Mouse (Mus musculus): ENCODE measurements at regions not wholly inside any gene's neighbourhood (a gene's known extent, or its start where the extent isn't known, plus 50 kb on each side); places are given as distances from the start of the nearest gene placed in this dataset.
A peak's percentile ranks its signal among the peaks of the same experiment; 100 is the strongest.
"Not testable (repeated sequence)": the region's sequence is repeated elsewhere in the genome, so short reads cannot be mapped to it uniquely, and the experiment has no call there.

- ATAC-seq (ENCODE audit: poor library complexity, severe bottlenecking) = not testable (repeated sequence)
Measured at GRCm38 (mm10) chr6:47679946-47680345, 84.8 kb upstream of the Ezh2 start.

- not testable (repeated sequence) for ATAC-seq (ENCODE audit: poor library complexity, severe bottlenecking)
Measured at GRCm38 (mm10) chr6:47672741-47673140, 77.6 kb upstream of the Ezh2 start.

- not testable (repeated sequence) for ATAC-seq (ENCODE audit: poor library complexity, severe bottlenecking)
Measured at GRCm38 (mm10) chr6:47652880-47653279, 57.7 kb upstream of the Ezh2 start.

GRCm38 (mm10) chr6:47651385-47651718 lies 56.2 kb upstream of the Ezh2 start:
- ATAC-seq (ENCODE audit: poor library complexity, severe bottlenecking) = peak; percentile 22

GRCm38 (mm10) chr6:47650463-47651384 lies 55.6 kb upstream of the Ezh2 start:
- peak; percentile 99 for ATAC-seq (ENCODE audit: poor library complexity, severe bottlenecking)

- ATAC-seq (ENCODE audit: poor library complexity, severe bottlenecking) = no peak
Measured at GRCm38 (mm10) chr6:47649961-47650360, 54.8 kb upstream of the Ezh2 start.

- ATAC-seq (ENCODE audit: poor library complexity, severe bottlenecking) = no peak
Measured at GRCm38 (mm10) chr6:47649451-47649931, 54.4 kb upstream of the Ezh2 start.

GRCm38 (mm10) chr6:47648899-47649298 lies 53.8 kb upstream of the Ezh2 start:
- no peak for ATAC-seq (ENCODE audit: poor library complexity, severe bottlenecking)

GRCm38 (mm10) chr6:47648316-47648715 lies 53.2 kb upstream of the Ezh2 start:
- no peak for ATAC-seq (ENCODE audit: poor library complexity, severe bottlenecking)

- no peak for ATAC-seq (ENCODE audit: poor library complexity, severe bottlenecking)
Measured at GRCm38 (mm10) chr6:47647876-47648275, 52.7 kb upstream of the Ezh2 start.

GRCm38 (mm10) chr6:47646731-47647567 lies 51.8 kb upstream of the Ezh2 start:
- no peak for ATAC-seq (ENCODE audit: poor library complexity, severe bottlenecking)

- ATAC-seq (ENCODE audit: poor library complexity, severe bottlenecking) = no peak
Measured at GRCm38 (mm10) chr6:47646022-47646421, 50.9 kb upstream of the Ezh2 start.
